Mouse (Mus musculus): ENCODE measurements around the gene Rplp0. TPM values are rescaled to one million over a fixed set of nuclear protein-coding genes. Genes with fewer than 3 reads are reported as not detected.

Gene Rplp0
- polyA plus RNA-seq, 1 experiment from 2014 or later = 1,589 TPM

GRCm38 (mm10) chr5:115611566-115611965 is 52.3 kb downstream of the Rplp0 start:
- no peaks in the 10 kb centered on the region for H3K4me1 ChIP-seq
- H3K9me3 ChIP-seq = no peaks in the 10 kb centered on the region
- H3K27me3 ChIP-seq = no peaks in the 10 kb centered on the region
- no peak for ATAC-seq (ENCODE audit: borderline replicate concordance, extremely low read depth, low FRiP score, low TSS enrichment)
- H3K4me3 ChIP-seq = no peak overlapping the region
- H3K9ac ChIP-seq = no peak overlapping the region
- peaks cover 91% of the 10 kb centered on the region for H3K36me3 ChIP-seq
- WGBS = 80% methylated on average over 11 of the region's 11 CpGs
- no peak overlapping the region for H3K4me2 ChIP-seq
- H3K27ac ChIP-seq = no peak overlapping the region

Small RNA genes lying within 50 kb of the gene (microRNA-seq; reads per million reads assigned to microRNA genes)
- gene Mir7029 = not detected

Other genes with a start within 250 kb of the Rplp0 start
- gene Srsf9, start 232.3 kb upstream of the Rplp0 start, polyA plus RNA-seq (2015; fragmentation: Nextera tagmentation; extraction: Ambion mirVana) = 262 and 286 TPM in 2 replicates
- 20.7 and 24.2 TPM in 2 replicates for gene Gatc, start 218.3 kb upstream of the Rplp0 start, polyA plus RNA-seq (2015; fragmentation: Nextera tagmentation; extraction: Ambion mirVana)
- gene Triap1, start 218.2 kb upstream of the Rplp0 start, polyA plus RNA-seq (2015; fragmentation: Nextera tagmentation; extraction: Ambion mirVana) = 65.4 and 66.0 TPM in 2 replicates
- 891 and 915 TPM in 2 replicates for gene Cox6a1, start 210.5 kb upstream of the Rplp0 start, polyA plus RNA-seq (2015; fragmentation: Nextera tagmentation; extraction: Ambion mirVana)
- 9.4 and 9.7 TPM in 2 replicates for gene Msi1, start 129.9 kb upstream of the Rplp0 start, polyA plus RNA-seq (2015; fragmentation: Nextera tagmentation; extraction: Ambion mirVana)
- 4.7 and 7.0 TPM in 2 replicates for gene Pla2g1b, start 93.2 kb upstream of the Rplp0 start, polyA plus RNA-seq (2015; fragmentation: Nextera tagmentation; extraction: Ambion mirVana)
- 27.2 and 30.4 TPM in 2 replicates for gene Sirt4, start 74.7 kb upstream of the Rplp0 start, polyA plus RNA-seq (2015; fragmentation: Nextera tagmentation; extraction: Ambion mirVana)
- gene Pxn, start 52.8 kb upstream of the Rplp0 start, polyA plus RNA-seq (2015; fragmentation: Nextera tagmentation; extraction: Ambion mirVana) = 57.1 and 58.6 TPM in 2 replicates
- 35.6 and 40.0 TPM in 2 replicates for gene Gcn1l1, start 5.8 kb downstream of the Rplp0 start, polyA plus RNA-seq (2015; fragmentation: Nextera tagmentation; extraction: Ambion mirVana)
- 14.7 and 17.5 TPM in 2 replicates for gene Rab35, start 72.4 kb downstream of the Rplp0 start, polyA plus RNA-seq (2015; fragmentation: Nextera tagmentation; extraction: Ambion mirVana)
- gene Bicdl1, start 172.2 kb downstream of the Rplp0 start, polyA plus RNA-seq (2015; fragmentation: Nextera tagmentation; extraction: Ambion mirVana) = 9.6 and 11.6 TPM in 2 replicates

All from lung, embryonic 15.5 days (tissue).